Mouse (Mus musculus) kidney, adult 2 months (tissue): ENCODE data around the gene Nav1. TPM values are rescaled to one million over a fixed set of nuclear protein-coding genes. Genes with fewer than 3 reads are reported as not detected.

Source experiments
- DNase-seq: peaks from one replicate; pipeline ENCODE4 v3.0.0; 2021
- H3K27ac ChIP-seq: fragments of 200-500 bp; 2 replicates; pipeline ENCODE4 v1.5.1; 2012; ENCODE audit warnings: low read depth, low read length, control low read depth, inconsistent platforms; ENCODE audit not compliant: insufficient read depth
- H3K27me3 ChIP-seq: fragments of 200-500 bp; replicated peaks from 2 replicates; pipeline ENCODE4 v1.6.1; 2012; ENCODE audit warnings: mild to moderate bottlenecking, moderate library complexity, low read length, inconsistent platforms; ENCODE audit not compliant: control insufficient read depth, insufficient read depth
- H3K36me3 ChIP-seq: fragments of 200-500 bp; 2 replicates; pipeline ENCODE4 v1.6.1; 2012; ENCODE audit warnings: mild to moderate bottlenecking, moderate library complexity, low read length, inconsistent platforms; ENCODE audit not compliant: control insufficient read depth, insufficient read depth
- H3K4me1 ChIP-seq: fragments of 200-500 bp; 2 replicates; pipeline ENCODE4 v1.6.1; 2011; ENCODE audit warnings: low read length; ENCODE audit not compliant: control insufficient read depth, insufficient read depth
- H3K4me3 ChIP-seq: fragments of 200-500 bp; 2 replicates; pipeline ENCODE4 v1.5.1; 2011; ENCODE audit warnings: mild to moderate bottlenecking, low read depth, low read length, control low read depth; ENCODE audit not compliant: insufficient read depth
- CTCF ChIP-seq: fragments of 200-500 bp; conservative IDR thresholded peaks from 2 replicates; pipeline ENCODE4 v1.5.1; 2011; ENCODE audit warnings: low read depth, mild to moderate bottlenecking, control low read depth, low read length, moderate library complexity, mixed read lengths; ENCODE audit not compliant: insufficient read depth, insufficient read length
- POLR2A ChIP-seq: fragments of 200-500 bp; IDR thresholded peaks from one replicate; pipeline ENCODE4 v1.6.1; 2011; ENCODE audit warnings: low read depth, low read length, control low read depth
- WGBS: fragments of 180-500 bp; shearing (Covaris S2); methylation state at CpG from one replicate; pipeline ENCODE4 v1.1.7; 2018; 5-methylcytosine and 5-hydroxymethylcytosine counted together
- polyA plus RNA-seq: library from polyadenylated mRNA; depleted of rRNA; stranded (reverse); fragments of >200 nt; gene quantifications from 2 replicates; pipeline ENCODE4 v1.2.3, GENCODE M21; 2012

Nav1 gene
- polyA plus RNA-seq, 1 experiment, result 7.1 TPM

- DNase-seq, result peak; percentile 59
- Histone ChIP-seq H3K27me3 (no peaks in the 10 kb centered on the region), H3K27ac (no peak overlapping the region; the same call in 1 of the 2 replicates), H3K36me3 (no peaks in the 10 kb centered on the region), H3K4me3 (no peak overlapping the region), H3K4me1 (no peaks in the 10 kb centered on the region)
- TF ChIP-seq CTCF (peak; percentile 75), POLR2A (no peak)
- 74% methylated on average over 3 of the region's 3 CpGs for WGBS
Measured at GRCm38 (mm10) chr1:135461097-135461730, 145.9 kb downstream of the Nav1 start.

- TF ChIP-seq CTCF (no peak), POLR2A (no peak)
- Histone ChIP-seq H3K36me3 (no peaks in the 10 kb centered on the region), H3K4me3 (no peak overlapping the region), H3K27ac (no peak overlapping the region), H3K4me1 (no peaks in the 10 kb centered on the region), H3K27me3 (no peaks in the 10 kb centered on the region)
- DNase-seq, result no peak
- WGBS, result 90% methylated on average over 16 of the region's 16 CpGs
Measured at GRCm38 (mm10) chr1:135460521-135460920, 146.6 kb downstream of the Nav1 start.

- 74% methylated on average over 5 of the region's 5 CpGs for WGBS
- H3K36me3 ChIP-seq, result no peaks in the 10 kb centered on the region
- H3K27ac ChIP-seq, result no peak overlapping the region
Measured at GRCm38 (mm10) chr1:135457860-135458259, 149.2 kb downstream of the Nav1 start.

GRCm38 (mm10) chr1:135452259-135452658 is 154.8 kb downstream of the Nav1 start:
- H3K27ac ChIP-seq, result no peak overlapping the region
- no peak overlapping the region for H3K4me3 ChIP-seq
- DNase-seq, result peak; percentile 41
- no peaks in the 10 kb centered on the region for H3K27me3 ChIP-seq
- TF ChIP-seq CTCF (peak; percentile 56), POLR2A (no peak)
- H3K36me3 ChIP-seq, result no peaks in the 10 kb centered on the region
- no peaks in the 10 kb centered on the region for H3K4me1 ChIP-seq
- WGBS, result 74% methylated on average over 10 of the region's 10 CpGs

More at GRCm38 (mm10) chr1:135457860-135458259, 149.2 kb downstream of the Nav1 start:
- Histone ChIP-seq H3K27me3 (no peaks in the 10 kb centered on the region), H3K4me3 (no peak overlapping the region), H3K4me1 (no peaks in the 10 kb centered on the region)
- no peak for DNase-seq
- TF ChIP-seq POLR2A, result no peak
- no peak for TF ChIP-seq CTCF

GRCm38 (mm10) chr1:135451419-135451818 is 155.7 kb downstream of the Nav1 start:
- TF ChIP-seq CTCF (no peak), POLR2A (no peak)
- no peaks in the 10 kb centered on the region for H3K27me3 ChIP-seq
- no peak overlapping the region for H3K27ac ChIP-seq
- no peaks in the 10 kb centered on the region for H3K36me3 ChIP-seq
- DNase-seq, result no peak
- H3K4me3 ChIP-seq, result no peak overlapping the region
- WGBS, result 92% methylated on average over 2 of the region's 2 CpGs
- no peaks in the 10 kb centered on the region for H3K4me1 ChIP-seq

- no peak for TF ChIP-seq CTCF
- TF ChIP-seq POLR2A, result no peak
- WGBS, result 89% methylated on average over 8 of the region's 8 CpGs
- no peaks in the 10 kb centered on the region for H3K36me3 ChIP-seq
Measured at GRCm38 (mm10) chr1:135449876-135450275, 157.2 kb downstream of the Nav1 start.

GRCm38 (mm10) chr1:135448940-135449339 is 158.2 kb downstream of the Nav1 start:
- 93% methylated on average over 5 of the region's 5 CpGs for WGBS
- H3K36me3 ChIP-seq, result no peaks in the 10 kb centered on the region

More at GRCm38 (mm10) chr1:135449876-135450275, 157.2 kb downstream of the Nav1 start:
- Histone ChIP-seq H3K4me3 (no peak overlapping the region), H3K27me3 (no peaks in the 10 kb centered on the region), H3K4me1 (no peaks in the 10 kb centered on the region), H3K27ac (no peak overlapping the region)
- DNase-seq, result no peak

More at GRCm38 (mm10) chr1:135448940-135449339, 158.2 kb downstream of the Nav1 start:
- H3K27ac ChIP-seq, result no peak overlapping the region
- no peaks in the 10 kb centered on the region for H3K4me1 ChIP-seq
- H3K4me3 ChIP-seq, result no peak overlapping the region
- no peak for DNase-seq
- TF ChIP-seq POLR2A, result no peak
- TF ChIP-seq CTCF, result no peak
- H3K27me3 ChIP-seq, result no peaks in the 10 kb centered on the region
